Mouse (Mus musculus) 3T3-L1 (cell line): Measurements from ENCODE around the gene Amy2a1.
"Not testable (repeated sequence)": the region's sequence is repeated elsewhere in the genome, so short reads cannot be mapped to it uniquely, and the experiment has no call there.

ENCODE experiments used
- DNase-seq: peaks from one replicate; pipeline ENCODE4 v3.0.0-alpha.2; 2015; ENCODE audit warnings: low read depth, low spot score

Gene Amy2a1

GRCm38 (mm10) chr3:113532328-113532727, at the start of gene Amy2a1:
Gene Amy2a1 (minus strand): TSS chr3:113532428.
- not testable (repeated sequence) for DNase-seq

GRCm38 (mm10) chr3:113574578-113574977, 42.4 kb upstream of the Amy2a1 start:
- DNase-seq: no peak

GRCm38 (mm10) chr3:113574138-113574537, 41.9 kb upstream of the Amy2a1 start:
- no peak for DNase-seq

- DNase-seq: no peak
Observed at GRCm38 (mm10) chr3:113572158-113572557, 39.9 kb upstream of the Amy2a1 start.

GRCm38 (mm10) chr3:113539692-113540091, 7.5 kb upstream of the Amy2a1 start:
- no peak for DNase-seq
